14 mouse cellular contexts compared by ENCODE assay signal in genomic region chr4:140297912-140298620, GRCm38 (mm10). TPM values are rescaled to one million over a fixed set of nuclear protein-coding genes. Genes with fewer than 3 reads are reported as not detected.
A peak's percentile ranks its signal among the peaks of the same experiment; 100 is the strongest.
DNase-seq lines count a peak whose midpoint lies in the region; ATAC-seq and TF ChIP-seq lines count a peak whose summit lies in the region.
"Had no signal": no experiment of that assay in that cellular context is flagged by ENCODE, and none has a peak within 500 bp of the region (broad histone marks: within the 10 kb centered on the region; RNA-seq: fewer than 3 reads in every experiment).

No protein-coding gene starts in this region.

- DNase-seq in left cerebral cortex, adult 18-20 months (ENCODE audit: low spot score in 2 of 2): peak; percentile 20 to 33
- DNase-seq in left cerebral cortex, postnatal 4 days: no peak
- DNase-seq in hindbrain, postnatal 0 days (ENCODE audit: low spot score): peak; percentile 45
- peak; percentile 20 to 21 for DNase-seq in layer of hippocampus, postnatal 25 days (ENCODE audit: extremely low spot score in 1 of 2, low spot score in 1 of 2)
- peak; percentile 36 for DNase-seq in right cerebral cortex, postnatal 14 days
- no peak for DNase-seq in testis, postnatal 10 days (ENCODE audit: low spot score)
- no peak for DNase-seq in cerebellum, postnatal 36 days
- DNase-seq: heart, postnatal 14 days; lung, embryonic 14.5 days; thymus, postnatal 36 days had no signal

- H3K4me2 ChIP-seq in hindbrain, postnatal 0 days (ENCODE audit: low read depth, low read length): peak overlapping the region; percentile 25; the same call in 1 of the 2 replicates
- H3K4me2 ChIP-seq: limb, embryonic 15.5 days; lung, embryonic 14.5 days had no signal

- H3K4me1 ChIP-seq in hindbrain, postnatal 0 days (ENCODE audit: insufficient read depth, low read length): peaks cover 7% of the 10 kb centered on the region; the same call in 1 of the 2 replicates
- H3K4me1 ChIP-seq: limb, embryonic 15.5 days had no signal

- TF ChIP-seq CTCF in hindbrain, postnatal 0 days (IDR thresholded peaks at IDR 0.05; ENCODE audit: low read depth): no peak

- peak; percentile 24; the same call in 1 of the 2 replicates for ATAC-seq in hindbrain, postnatal 0 days
- ATAC-seq: CD4-positive, CD25-positive, alpha-beta regulatory T cell, adult 4 months; intestine, postnatal 0 days had no signal

- H3K9ac ChIP-seq in hindbrain, postnatal 0 days (replicated peaks; ENCODE audit: low read length): no peak overlapping the region
- H3K9ac ChIP-seq: limb, embryonic 15.5 days; lung, embryonic 14.5 days had no signal

- H3K4me3 ChIP-seq in hindbrain, postnatal 0 days (ENCODE audit: low read length): no peak overlapping the region
- H3K4me3 ChIP-seq: limb, embryonic 15.5 days had no signal

- H3K36me3 ChIP-seq in hindbrain, postnatal 0 days (ENCODE audit: insufficient read depth, low read length): no peaks in the 10 kb centered on the region
- H3K36me3 ChIP-seq: limb, embryonic 15.5 days had no signal

- H3K27me3 ChIP-seq in hindbrain, postnatal 0 days (ENCODE audit: insufficient read depth, low read length): no peaks in the 10 kb centered on the region
- H3K27me3 ChIP-seq: limb, embryonic 15.5 days had no signal

- intact Hi-C loops in left cerebral cortex, postnatal 4 days (cut with DNase I): no loop called here

- no peaks in the 10 kb centered on the region for H3K9me3 ChIP-seq in hindbrain, postnatal 0 days (ENCODE audit: low read length)
- H3K9me3 ChIP-seq: limb, embryonic 15.5 days had no signal

- WGBS in hindbrain, postnatal 0 days: 58% methylated on average over 18 of the region's 18 CpGs

- H3K27ac ChIP-seq in hindbrain, postnatal 0 days: no peak overlapping the region
- H3K27ac ChIP-seq: limb, embryonic 15.5 days had no signal

RNA-seq across cellular contexts. Expression of gene Igsf21, which starts 51.5 kb away (rescaled TPM):
- total RNA-seq in left cerebral cortex, adult 18-20 months (2021): 10 to 100 TPM; 55.4 to 72.1 TPM
- 100 to 1,000 TPM; 104 to 114 TPM for total RNA-seq in left cerebral cortex, postnatal 4 days (2021)
- total RNA-seq in hindbrain, postnatal 0 days (2014; rRNA removed): 175 and 176 TPM in 2 replicates
- polyA plus RNA-seq in hindbrain, postnatal 0 days (2015; fragmentation: Nextera tagmentation; extraction: Ambion mirVana): 125 and 127 TPM in 2 replicates
- 10 to 100 TPM; 43.1 to 50.8 TPM for total RNA-seq in layer of hippocampus, postnatal 25 days (2021)
- total RNA-seq: megakaryocyte progenitor cell, adult 5-6 weeks had no signal
- polyA plus RNA-seq: CD4-positive, CD25-positive, alpha-beta regulatory T cell, adult 4 months; lung, embryonic 14.5 days had no signal

Comparison
In these comparisons a context has a peak if more than half of its experiments do, and no peak if none do; other contexts are left out.
1. DNase-seq: peak in left cerebral cortex, adult 18-20 months (2 of 2), hindbrain, postnatal 0 days (single experiment), layer of hippocampus, postnatal 25 days (2 of 2) and right cerebral cortex, postnatal 14 days (single experiment); none in left cerebral cortex, postnatal 4 days (single experiment), testis, postnatal 10 days (single experiment) and cerebellum, postnatal 36 days (0 of 2).